Mouse (Mus musculus): ENCODE data around the gene Iqgap1.

DNA sequence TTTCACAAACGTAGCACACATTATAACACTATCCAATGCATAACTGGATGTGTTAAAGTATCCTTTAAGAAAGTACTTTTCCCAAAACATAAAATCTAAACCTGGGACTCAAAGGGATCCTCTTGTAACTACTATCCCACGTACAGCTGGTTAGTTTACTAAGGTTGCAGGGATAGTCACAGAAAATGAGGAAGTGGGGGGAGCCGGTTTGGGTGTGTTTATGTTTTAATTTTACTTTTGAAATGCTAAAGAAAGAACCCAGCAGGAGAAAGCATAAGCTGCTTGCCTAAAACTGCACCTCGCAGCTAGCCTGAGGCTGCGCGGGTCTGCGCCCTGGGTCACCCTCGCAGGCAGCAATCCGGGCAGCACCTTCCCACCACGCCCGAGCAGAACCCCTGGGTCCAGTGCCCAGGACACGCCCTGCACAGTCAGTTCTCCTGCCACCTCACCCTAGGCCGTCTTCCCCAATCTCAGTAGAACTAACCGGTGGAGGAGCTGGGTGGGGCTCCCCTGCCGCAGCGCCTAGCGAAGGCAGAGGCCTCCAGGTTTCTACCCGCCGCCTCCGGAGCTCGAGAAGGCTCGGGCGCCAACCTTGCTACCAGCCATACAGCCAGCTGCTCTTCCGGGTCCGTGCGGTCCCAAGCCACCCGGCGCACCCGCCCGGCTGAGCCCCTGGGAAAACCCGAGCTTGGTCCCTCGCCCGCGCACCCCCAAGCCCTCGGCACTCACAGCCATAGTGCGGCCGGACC is 23.2 kb downstream of the Iqgap1 start:
- TF ChIP-seq MXI1 (IDR thresholded peaks at IDR 0.05; ENCODE audit: low read depth, low read length) (peak; percentile 70), MEF2A (IDR thresholded peaks at IDR 0.05; ENCODE audit: extremely low read depth, insufficient replicate concordance, low read depth, low read length, poor library complexity, severe bottlenecking) (no peak), CTCF (IDR thresholded peaks at IDR 0.05 in 2 of 3, conservative IDR thresholded peaks at IDR 0.05 in 1 of 3; ENCODE audit: control insufficient read depth in 1 of 3, insufficient read depth in 1 of 3, low read depth in 2 of 3, low read length in 3 of 3, poor library complexity in 1 of 3, severe bottlenecking in 1 of 3) (no peak), TAL1 (IDR thresholded peaks at IDR 0.05; ENCODE audit: low read length) (no peak), POLR2A (IDR thresholded peaks at IDR 0.05; ENCODE audit: control insufficient read depth in 1 of 2, insufficient read depth in 1 of 2, low read depth in 1 of 2, low read length in 2 of 2, poor library complexity in 1 of 2) (no peak), ELF1 (IDR thresholded peaks at IDR 0.05; ENCODE audit: low read depth, low read length) (peak; percentile 15; the same call in 1 of the 2 replicates), ZKSCAN1 (IDR thresholded peaks at IDR 0.05; ENCODE audit: low read depth, low read length) (no peak), GATA1 (IDR thresholded peaks at IDR 0.05; ENCODE audit: low read depth, low read length) (no peak), CHD2 (IDR thresholded peaks at IDR 0.05; ENCODE audit: low read length) (no peak), USF2 (IDR thresholded peaks at IDR 0.05; ENCODE audit: borderline replicate concordance in 1 of 2, insufficient read depth in 1 of 2, low read depth in 1 of 2, low read length in 2 of 2) (no peak), EP300 (IDR thresholded peaks at IDR 0.05; ENCODE audit: low read depth in 1 of 2, low read length in 2 of 2) (peak in 1 of 2 experiments; percentile 17; a peak in 1 of 4 replicates), MAX (IDR thresholded peaks at IDR 0.05; ENCODE audit: low read length) (peak; percentile 42), POLR2AphosphoS2 (IDR thresholded peaks at IDR 0.05; ENCODE audit: low read length) (no peak), BHLHE40 (IDR thresholded peaks at IDR 0.05; ENCODE audit: borderline replicate concordance, low read depth, low read length) (no peak)

All from MEL (cell line).